Mouse (Mus musculus) hindbrain, embryonic 11.5 days (tissue): ENCODE measurements around the gene Tspan5. TPM values are rescaled to one million over a fixed set of nuclear protein-coding genes. Genes with fewer than 3 reads are reported as not detected.

ENCODE experiments used
- ATAC-seq: fragments of 200-750 bp; cut with Nextera tagmentation; 2 replicates; pipeline ENCODE4 v1.8.0; 2017; ENCODE audit warnings: mild to moderate bottlenecking, moderate TSS enrichment, moderate library complexity; ENCODE audit not compliant: low FRiP score
- DNase-seq: peaks from one replicate; pipeline ENCODE4 v3.0.0-alpha.2; 2015; ENCODE audit warnings: low spot score
- H3K27ac ChIP-seq: fragments of 300-500 bp; sonication (generic); 2 replicates; pipeline ENCODE4 v1.5.1; 2014; ENCODE audit warnings: mild to moderate bottlenecking, low read depth, low read length
- H3K27me3 ChIP-seq: fragments of 300-500 bp; sonication (generic); 2 replicates; pipeline ENCODE4 v1.6.1; 2014; ENCODE audit warnings: mild to moderate bottlenecking, low read length, moderate library complexity, mixed read lengths; ENCODE audit not compliant: control insufficient read depth, insufficient read depth
- H3K36me3 ChIP-seq: fragments of 300-500 bp; sonication (generic); 2 replicates; pipeline ENCODE4 v1.6.1; 2014; ENCODE audit warnings: mild to moderate bottlenecking, low read length, moderate library complexity, mixed read lengths; ENCODE audit not compliant: control insufficient read depth, insufficient read depth
- H3K4me1 ChIP-seq: fragments of 300-500 bp; sonication (generic); replicated peaks from 2 replicates; pipeline ENCODE4 v1.6.1; 2014; ENCODE audit warnings: low read length, mixed read lengths; ENCODE audit not compliant: control insufficient read depth, insufficient read depth
- H3K4me2 ChIP-seq: fragments of 300-500 bp; sonication (generic); replicated peaks from 2 replicates; pipeline ENCODE4 v1.6.1; 2014; ENCODE audit warnings: mild to moderate bottlenecking, low read depth, low read length
- H3K4me3 ChIP-seq: fragments of 300-500 bp; sonication (generic); 2 replicates; pipeline ENCODE4 v1.5.1; 2014; ENCODE audit warnings: low read depth, low read length
- H3K9ac ChIP-seq: fragments of 300-500 bp; sonication (generic); 2 replicates; pipeline ENCODE4 v1.6.1; 2014; ENCODE audit warnings: low read depth, low read length
- H3K9me3 ChIP-seq: fragments of 300-500 bp; sonication (generic); 2 replicates; pipeline ENCODE4 v1.6.1; 2016; ENCODE audit warnings: low read length; ENCODE audit not compliant: control insufficient read depth
- WGBS: fragments of 180-500 bp; shearing (Covaris S2); extraction: QIAGEN DNeasy Blood & Tissue Kit; methylation state at CpG from one replicate; pipeline ENCODE4 v1.1.7; 2014; 5-methylcytosine and 5-hydroxymethylcytosine counted together
- polyA plus RNA-seq: library from polyadenylated mRNA; unstranded; fragments of >200 nt; fragmentation: Nextera tagmentation; extraction: Ambion mirVana; gene quantifications from 2 replicates; pipeline ENCODE4 v1.2.1, GENCODE M21; 2014

The Tspan5 gene
- polyA plus RNA-seq, 1 experiment from 2014 or later = 51.0 TPM

DNA sequence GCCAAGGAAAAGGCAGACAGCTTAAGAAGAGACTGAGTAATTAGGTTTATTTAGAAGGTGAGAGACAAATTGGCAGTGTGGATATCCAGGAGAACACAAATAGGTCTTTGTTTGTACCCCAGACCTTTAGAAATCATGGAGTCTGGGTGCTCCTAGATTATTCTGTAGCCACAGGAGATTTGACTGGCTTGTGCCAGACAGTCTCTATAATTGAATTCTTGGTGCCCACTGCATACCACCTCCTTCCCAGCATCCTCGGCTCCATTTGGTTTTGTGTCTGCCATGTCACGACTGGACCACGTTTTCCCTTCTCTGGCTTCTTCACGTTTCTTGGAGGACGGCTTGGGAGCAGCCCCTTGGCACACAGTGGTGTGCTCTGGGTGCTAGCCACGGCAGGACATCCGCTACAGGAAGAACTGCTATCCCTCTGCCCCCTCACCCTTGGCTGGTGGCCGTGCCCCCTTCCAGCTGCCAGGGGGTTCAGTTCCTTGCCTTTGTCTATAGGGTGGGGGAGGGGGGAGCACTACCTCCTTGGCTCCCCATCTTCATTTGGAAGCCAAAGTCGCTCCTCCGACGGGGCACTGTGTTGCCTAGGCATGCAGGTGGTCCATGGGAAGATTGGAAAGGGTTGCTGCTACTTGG lies 61.6 kb downstream of the Tspan5 start:
- ATAC-seq = no peak
- Histone ChIP-seq H3K9me3 (no peaks in the 10 kb centered on the region), H3K27ac (no peak overlapping the region), H3K4me2 (no peak overlapping the region), H3K27me3 (no peaks in the 10 kb centered on the region), H3K4me3 (no peak overlapping the region), H3K36me3 (no peaks in the 10 kb centered on the region), H3K9ac (no peak overlapping the region), H3K4me1 (peaks cover 2% of the 10 kb centered on the region; the same call in 1 of the 2 replicates)
- WGBS = 86% methylated on average over 11 of the region's 11 CpGs
- DNase-seq = no peak

GRCm38 (mm10) chr3:138804104-138805048 lies 62.4 kb downstream of the Tspan5 start:
- no peak overlapping the region for H3K4me2 ChIP-seq
- no peak for ATAC-seq
- 81% methylated on average over 11 of the region's 11 CpGs for WGBS
- H3K4me3 ChIP-seq = no peak overlapping the region
- no peak overlapping the region for H3K27ac ChIP-seq
- no peak for DNase-seq
- no peaks in the 10 kb centered on the region for H3K36me3 ChIP-seq
- peaks cover 2% of the 10 kb centered on the region; the same call in 1 of the 2 replicates for H3K4me1 ChIP-seq
- no peaks in the 10 kb centered on the region for H3K9me3 ChIP-seq
- no peak overlapping the region for H3K9ac ChIP-seq
- no peaks in the 10 kb centered on the region for H3K27me3 ChIP-seq

- DNase-seq (no peak), ATAC-seq (no peak)
- Histone ChIP-seq H3K27ac (no peak overlapping the region), H3K36me3 (no peaks in the 10 kb centered on the region), H3K4me2 (no peak overlapping the region), H3K9me3 (no peaks in the 10 kb centered on the region), H3K9ac (no peak overlapping the region), H3K27me3 (no peaks in the 10 kb centered on the region), H3K4me1 (no peaks in the 10 kb centered on the region; the same call in 1 of the 2 replicates), H3K4me3 (no peak overlapping the region)
- 85% methylated on average over 4 of the region's 4 CpGs for whole genome bisulfite sequencing
Observed at GRCm38 (mm10) chr3:138807795-138808194, 65.8 kb downstream of the Tspan5 start.

GRCm38 (mm10) chr3:138809509-138809908 lies 67.5 kb downstream of the Tspan5 start:
- Histone ChIP-seq H3K27me3 (no peaks in the 10 kb centered on the region), H3K4me3 (no peak overlapping the region), H3K36me3 (no peaks in the 10 kb centered on the region), H3K4me2 (no peak overlapping the region), H3K4me1 (no peaks in the 10 kb centered on the region), H3K9me3 (no peaks in the 10 kb centered on the region), H3K27ac (no peak overlapping the region), H3K9ac (no peak overlapping the region)
- no peak for DNase-seq
- WGBS = 92% methylated on average over 8 of the region's 8 CpGs
- ATAC-seq = no peak

DNA sequence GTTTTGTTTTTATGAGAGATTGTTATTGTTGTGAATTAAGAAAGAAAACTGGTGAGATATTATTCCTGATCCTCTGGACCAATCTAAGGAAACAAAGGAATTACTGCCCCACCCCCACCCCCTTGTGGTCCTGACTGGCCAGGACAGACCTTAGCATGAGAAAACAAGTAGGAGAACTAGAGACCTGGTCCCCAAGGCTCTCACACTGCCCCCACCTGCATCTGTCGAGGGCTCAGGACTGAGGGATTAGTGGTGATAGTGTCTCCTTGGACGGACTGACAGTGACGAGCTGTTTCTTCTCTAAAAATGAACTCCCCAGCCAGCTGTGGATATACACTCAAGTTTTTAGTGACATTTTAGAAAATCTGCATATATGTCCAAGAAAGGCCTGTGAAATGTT lies 70.6 kb downstream of the Tspan5 start:
- H3K36me3 ChIP-seq = no peaks in the 10 kb centered on the region
- H3K27me3 ChIP-seq = no peaks in the 10 kb centered on the region
- H3K4me2 ChIP-seq = no peak overlapping the region
- no peaks in the 10 kb centered on the region for H3K4me1 ChIP-seq
- WGBS = 58% methylated on average over 3 of the region's 3 CpGs
- no peaks in the 10 kb centered on the region for H3K9me3 ChIP-seq
- peak; percentile 33; the same call in 1 of the 2 replicates for ATAC-seq
- no peak overlapping the region for H3K9ac ChIP-seq
- no peak overlapping the region for H3K27ac ChIP-seq
- DNase-seq = no peak
- no peak overlapping the region for H3K4me3 ChIP-seq

DNA sequence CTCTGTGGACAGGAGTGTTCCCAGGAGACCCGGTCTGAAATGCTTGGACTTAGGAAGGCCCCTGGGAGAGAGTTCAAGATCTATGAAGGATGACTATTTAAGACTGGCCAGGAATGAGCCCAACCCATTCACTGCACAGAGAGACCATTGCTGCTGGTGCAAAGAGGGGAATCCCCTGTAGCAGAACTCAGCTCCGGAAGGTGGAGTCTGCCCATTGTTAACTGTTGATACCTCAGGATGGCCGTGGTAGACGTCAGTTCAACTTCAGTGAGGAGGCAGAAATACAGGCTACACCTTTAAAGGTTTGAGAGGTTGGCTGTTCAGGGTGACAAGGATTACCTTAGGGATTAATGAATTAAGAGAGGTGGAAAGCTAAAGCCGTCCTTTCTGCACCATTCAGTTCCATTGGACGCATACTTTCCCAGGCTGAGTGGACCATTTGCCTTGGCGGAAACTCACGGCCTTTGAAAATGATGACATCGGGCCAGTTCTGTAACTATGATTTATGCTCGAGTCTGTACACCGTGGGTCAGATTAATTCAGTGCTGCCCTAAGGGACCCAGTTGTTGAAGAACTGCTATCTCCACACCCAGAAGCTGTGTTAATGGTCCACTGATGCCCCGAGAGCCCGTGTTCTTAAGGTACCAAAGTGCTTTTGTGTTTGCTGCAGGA lies 71.3 kb downstream of the Tspan5 start:
- Histone ChIP-seq H3K4me2 (no peak overlapping the region), H3K9ac (no peak overlapping the region), H3K4me1 (no peaks in the 10 kb centered on the region), H3K27me3 (no peaks in the 10 kb centered on the region), H3K9me3 (no peaks in the 10 kb centered on the region), H3K36me3 (no peaks in the 10 kb centered on the region), H3K4me3 (no peak overlapping the region), H3K27ac (no peak overlapping the region)
- WGBS = 80% methylated on average over 13 of the region's 13 CpGs
- no peak for DNase-seq
- ATAC-seq = no peak; the same call in 1 of the 2 replicates

DNA sequence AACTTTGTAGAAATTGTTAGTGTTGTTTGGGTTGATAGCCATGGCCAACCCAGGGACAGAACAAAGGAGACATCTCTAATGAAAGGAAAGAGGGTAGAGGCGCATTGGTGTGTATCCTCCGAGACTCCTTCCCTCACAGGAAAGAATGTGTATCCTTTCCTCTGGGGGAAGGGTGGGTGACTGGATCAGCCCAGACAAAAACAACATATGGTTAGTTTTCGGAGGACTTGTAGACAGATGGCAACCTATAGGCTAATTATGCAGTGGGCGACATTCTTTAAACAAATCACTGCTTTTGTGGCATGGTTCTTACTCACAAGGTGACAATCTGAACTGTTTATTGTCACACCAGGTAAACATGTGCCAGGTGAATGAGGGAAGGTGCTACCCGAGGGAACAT lies 72.5 kb downstream of the Tspan5 start:
- DNase-seq = no peak
- no peaks in the 10 kb centered on the region for H3K27me3 ChIP-seq
- H3K4me3 ChIP-seq = no peak overlapping the region
- 57% methylated on average over 5 of the region's 5 CpGs for WGBS
- no peak overlapping the region for H3K27ac ChIP-seq
- no peaks in the 10 kb centered on the region for H3K36me3 ChIP-seq
- no peaks in the 10 kb centered on the region for H3K9me3 ChIP-seq
- H3K4me1 ChIP-seq = no peaks in the 10 kb centered on the region
- ATAC-seq = peak; percentile 38; the same call in 1 of the 2 replicates
- no peak overlapping the region for H3K9ac ChIP-seq
- no peak overlapping the region for H3K4me2 ChIP-seq

GRCm38 (mm10) chr3:138815127-138815837 lies 73.3 kb downstream of the Tspan5 start:
- WGBS = 81% methylated on average over 7 of the region's 7 CpGs
- H3K4me3 ChIP-seq = no peak overlapping the region
- no peak overlapping the region for H3K9ac ChIP-seq
- H3K9me3 ChIP-seq = no peaks in the 10 kb centered on the region
- H3K4me1 ChIP-seq = 0 out of 2 replicates have a peak, but pooled peaks cover 2% of the 10 kb centered on the region
- DNase-seq (no peak), ATAC-seq (no peak)
- no peak overlapping the region for H3K4me2 ChIP-seq
- no peak overlapping the region for H3K27ac ChIP-seq
- H3K36me3 ChIP-seq = no peaks in the 10 kb centered on the region
- no peaks in the 10 kb centered on the region for H3K27me3 ChIP-seq
